Mouse (Mus musculus): ENCODE measurements around the gene Zfp60. TPM values are rescaled to one million over a fixed set of nuclear protein-coding genes. Genes with fewer than 3 reads are reported as not detected.

The Zfp60 gene
- total RNA-seq (2023), result 1 to 10 TPM; 4.6 to 5.6 TPM

DNA sequence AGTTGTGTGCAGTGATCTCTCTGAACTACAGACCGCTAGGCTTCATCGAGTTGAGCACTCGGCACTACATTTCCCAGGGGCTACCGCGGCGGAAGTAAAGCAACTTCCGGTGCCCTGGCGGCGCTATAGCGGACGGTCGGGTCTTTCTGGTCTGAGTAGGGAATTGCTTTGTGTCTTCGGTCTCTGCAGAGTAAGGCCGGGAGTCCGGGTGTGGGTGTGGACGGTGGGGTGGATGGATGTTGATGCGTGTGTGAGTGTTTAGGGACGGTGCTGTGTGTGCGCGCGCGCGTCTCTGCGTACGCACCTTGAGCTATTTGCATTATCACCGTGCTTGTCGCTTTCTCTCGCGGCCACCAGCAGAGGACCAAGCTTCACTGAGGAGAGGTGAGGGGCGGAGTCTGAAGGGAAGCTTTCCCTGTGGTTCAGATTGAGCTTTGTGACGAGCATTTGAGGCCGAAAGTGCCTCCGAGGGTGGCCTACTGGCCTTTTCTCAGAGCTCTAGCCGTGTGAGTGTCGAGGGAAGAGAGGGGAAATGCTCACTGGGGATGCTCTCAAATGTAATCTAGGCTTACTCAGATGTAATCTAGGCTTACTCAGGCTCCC is at the start of gene Zfp60:
Gene Zfp60 (plus strand): TSS at position 109 of the 603 bp plus-strand sequence.

DNA sequence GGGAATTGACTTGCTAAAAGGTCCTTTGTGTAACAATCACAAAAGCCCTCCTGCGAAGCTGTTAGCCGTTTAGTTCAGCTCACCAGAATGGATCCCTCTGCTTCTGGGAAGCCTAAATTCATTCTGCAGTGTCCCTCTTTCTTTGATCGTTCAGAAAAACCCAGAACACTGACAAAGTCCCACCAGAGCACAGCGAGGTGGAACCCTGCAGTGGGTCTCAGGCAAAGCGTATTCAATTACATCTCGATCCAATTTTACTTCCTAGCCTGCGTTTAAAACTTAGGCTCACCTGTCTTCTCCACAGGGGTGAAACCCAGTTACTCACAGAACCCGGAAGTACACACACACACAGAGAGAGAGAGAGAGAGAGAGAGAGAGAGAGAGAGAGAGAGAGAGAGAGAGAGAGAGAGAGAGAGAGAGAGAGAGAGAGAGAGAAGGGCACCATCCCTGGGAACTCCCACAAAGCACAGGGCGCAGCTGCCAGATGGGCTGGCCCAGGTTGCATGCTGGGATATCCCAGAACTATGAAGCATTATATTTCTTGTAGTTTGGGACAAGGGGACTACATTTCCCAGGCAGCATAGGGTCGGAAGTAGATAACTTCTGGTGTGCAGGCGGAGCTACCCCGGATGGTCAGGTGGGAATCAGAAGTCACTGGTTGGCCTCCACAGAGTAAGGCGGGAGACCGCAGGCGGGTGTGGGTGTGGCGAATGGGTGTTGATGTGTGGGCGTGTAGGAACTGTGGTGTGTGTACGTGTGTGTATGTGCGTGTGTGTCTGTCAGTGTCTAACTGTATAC is 42.2 kb upstream of the Zfp60 start, which contains the start of gene Zfp607b:
Gene Zfp607b (plus strand): TSS at position 526 of the 798 bp plus-strand sequence.

Other genes with a start within 250 kb of the Zfp60 start
- 10 to 100 TPM; 48.9 to 57.6 TPM for gene Sertad1, start 244.5 kb upstream of the Zfp60 start, total RNA-seq (2023)
- gene Prx, start 232.1 kb upstream of the Zfp60 start, total RNA-seq (2023), result under 1 TPM in 1 of 2 experiments, not detected in 1; 0.13 TPM
- not detected for gene Hipk4, start 208.1 kb upstream of the Zfp60 start, total RNA-seq (2023)
- gene Pld3, start 178.2 kb upstream of the Zfp60 start, total RNA-seq (2023), result 100 to 1,000 TPM; 136 to 160 TPM
- gene 2310022A10Rik, start 178.2 kb upstream of the Zfp60 start, total RNA-seq (2023), result 10 to 100 TPM; 28.0 to 29.4 TPM
- gene Akt2, start 139.8 kb upstream of the Zfp60 start, total RNA-seq (2023), result 10 to 100 TPM; 80.8 to 84.1 TPM
- gene Ttc9b, start 77.5 kb upstream of the Zfp60 start, total RNA-seq (2023), result not detected
- gene Map3k10, start 56.8 kb upstream of the Zfp60 start, total RNA-seq (2023), result 10 to 100 TPM; 11.2 to 12.2 TPM
- gene Zfp607b, start 42.0 kb upstream of the Zfp60 start, total RNA-seq (2023), result 1 to 10 TPM in 1 of 2 experiments, under 1 TPM in 1; 0.37 to 1.6 TPM
- 1 to 10 TPM; 4.5 to 9.1 TPM for gene Zfp626, start 75.8 kb downstream of the Zfp60 start, total RNA-seq (2023)
- 1 to 10 TPM; 2.1 TPM for gene Zfp59, start 107.2 kb downstream of the Zfp60 start, total RNA-seq (2023)
- 10 to 100 TPM in 1 of 2 experiments, 1 to 10 TPM in 1; 8.7 to 10.3 TPM for gene Zfp607a, start 126.1 kb downstream of the Zfp60 start, total RNA-seq (2023)
- gene Zfp974, start 198.1 kb downstream of the Zfp60 start, total RNA-seq (2023), result 1 to 10 TPM; 5.9 to 9.1 TPM
- 1 to 10 TPM; 7.3 to 8.5 TPM for gene Zfp780b, start 247.8 kb downstream of the Zfp60 start, total RNA-seq (2023)

All from monocyte, adult 59 days (primary cell).